Mouse (Mus musculus) megakaryocyte, embryonic 14.5 days (primary cell): ENCODE data around the gene Thrap3.

ENCODE experiments used
- FLI1 ChIP-seq: IDR thresholded peaks from 2 replicates; pipeline ENCODE4 v1.6.1; 2012; ENCODE audit warnings: low read length, inconsistent platforms, mixed read lengths
- GATA1 ChIP-seq: IDR thresholded peaks from 3 replicates; pipeline ENCODE4 v1.6.1; 2012; ENCODE audit warnings: mixed read lengths, low read length, inconsistent platforms, borderline replicate concordance

DNA sequence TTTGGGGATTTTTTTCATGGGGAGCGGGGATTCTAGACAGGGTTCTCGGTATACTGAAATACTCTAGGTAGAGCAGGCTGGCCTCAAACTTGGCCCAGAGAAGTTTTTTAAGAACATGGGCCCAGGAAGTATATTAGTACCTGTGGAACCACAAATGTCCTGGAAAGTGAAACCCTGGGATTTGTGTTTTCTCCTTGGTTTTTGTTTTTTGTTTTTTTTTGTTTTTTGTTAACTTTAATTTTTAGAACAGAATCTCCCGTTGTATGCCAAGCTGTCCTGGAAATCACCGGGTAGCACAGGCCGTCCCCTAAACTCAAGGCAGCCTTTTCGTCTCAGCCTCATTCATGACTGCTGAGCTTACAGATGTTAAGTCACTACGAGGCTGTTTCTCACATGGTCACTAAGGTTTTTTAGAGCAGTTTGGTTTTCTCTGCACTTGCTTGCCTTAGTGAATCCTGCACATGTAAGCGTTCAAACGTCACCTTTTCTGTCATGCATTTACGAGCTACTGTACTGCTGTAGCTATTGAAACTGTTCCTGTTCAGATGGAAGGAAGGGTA is 856 bp upstream of the Thrap3 start:
- TF ChIP-seq GATA1 (no peak), FLI1 (no peak)
